Mouse (Mus musculus): ENCODE results near the gene Cbx2. TPM values are rescaled to one million over a fixed set of nuclear protein-coding genes. Genes with fewer than 3 reads are reported as not detected.
A peak's percentile ranks its signal among the peaks of the same experiment; 100 is the strongest.

Gene Cbx2
- polyA plus RNA-seq, 1 experiment from 2014 or later, result 20.3 TPM

DNA sequence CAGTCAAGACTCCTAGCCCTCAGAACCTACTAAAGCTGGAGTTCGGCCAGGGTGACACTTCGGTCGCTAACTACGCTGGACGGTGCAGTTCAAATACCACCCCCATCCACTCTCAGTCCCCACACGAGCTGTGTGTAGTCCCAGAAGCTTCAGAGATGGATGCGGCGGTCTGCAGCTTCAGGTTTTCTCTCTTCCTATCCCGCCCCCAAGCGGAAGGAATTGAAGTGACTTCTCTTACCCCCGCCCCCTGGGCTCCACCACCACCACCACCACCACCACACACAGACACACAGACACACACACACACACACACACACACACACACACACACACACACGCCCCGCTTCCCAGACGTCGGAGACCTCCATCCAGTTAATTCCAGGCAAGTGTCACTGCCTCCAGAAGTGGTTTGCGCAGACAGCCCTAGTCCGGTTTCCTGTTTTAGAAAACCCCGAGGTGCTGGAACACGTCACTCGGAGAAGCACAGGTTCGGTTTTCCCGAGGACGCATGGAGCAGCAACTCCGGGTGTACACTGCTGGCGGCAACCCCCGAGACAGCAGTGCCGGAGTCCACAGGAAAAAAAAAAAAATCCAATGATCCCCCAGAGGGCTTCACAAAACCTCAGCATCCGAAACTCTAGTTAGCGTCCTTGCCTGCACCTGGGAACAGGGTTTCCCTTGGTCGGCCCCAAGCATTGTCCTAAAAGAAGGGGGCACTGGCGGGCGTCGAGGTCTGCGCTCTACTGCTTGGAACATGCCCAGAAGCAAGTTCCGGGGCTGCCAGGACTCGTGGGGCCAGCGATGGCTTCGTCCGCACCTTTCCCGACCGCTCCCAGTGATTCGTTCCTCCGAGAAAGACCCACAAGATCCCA lies 24.7 kb downstream of the Cbx2 start:
- no peak overlapping the region for H3K27ac ChIP-seq
- WGBS, result under 1% methylated on average over 43 of the region's 43 CpGs
- H3K9ac ChIP-seq, result peak overlapping the region; percentile 63; the same call in 1 of the 2 replicates
- peak overlapping the region; percentile 64 for H3K4me2 ChIP-seq
- peaks cover 100% of the 10 kb centered on the region for H3K27me3 ChIP-seq
- peaks cover 50% of the 10 kb centered on the region for H3K4me1 ChIP-seq (replicated peaks)
- H3K4me3 ChIP-seq, result peak overlapping the region; percentile 39
- H3K36me3 ChIP-seq, result no peaks in the 10 kb centered on the region
- H3K9me3 ChIP-seq, result no peaks in the 10 kb centered on the region
- ATAC-seq (ENCODE audit: low FRiP score), result no peak

DNA sequence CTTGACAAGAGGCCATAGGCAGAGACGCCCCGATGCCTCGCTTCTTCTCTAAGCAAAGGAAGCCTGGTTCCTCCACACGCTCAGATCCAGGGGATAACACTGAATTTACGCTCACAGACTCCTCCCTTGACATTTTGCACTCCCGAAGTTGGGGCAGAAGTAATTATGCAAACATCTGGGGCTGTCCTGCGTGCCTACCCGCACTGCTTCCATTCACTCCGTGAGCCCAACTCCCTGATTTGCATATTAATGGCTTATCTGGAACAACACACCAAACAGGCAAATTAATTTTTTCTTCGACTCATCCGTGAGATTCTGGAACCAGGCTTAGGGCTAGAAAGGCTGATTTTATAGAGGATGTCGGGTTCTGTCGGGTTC lies 25.4 kb downstream of the Cbx2 start:
- H3K36me3 ChIP-seq, result no peaks in the 10 kb centered on the region
- peaks cover 97% of the 10 kb centered on the region for H3K27me3 ChIP-seq
- H3K4me2 ChIP-seq, result peak overlapping the region; percentile 64
- H3K4me3 ChIP-seq, result no peak overlapping the region; the same call in 1 of the 2 replicates
- H3K4me1 ChIP-seq (replicated peaks), result peaks cover 52% of the 10 kb centered on the region
- no peak overlapping the region; the same call in 1 of the 2 replicates for H3K27ac ChIP-seq
- under 1% methylated on average over 13 of the region's 13 CpGs for WGBS
- H3K9me3 ChIP-seq, result no peaks in the 10 kb centered on the region
- ATAC-seq (ENCODE audit: low FRiP score), result no peak
- no peak overlapping the region for H3K9ac ChIP-seq

- no peak overlapping the region; the same call in 1 of the 2 replicates for H3K4me3 ChIP-seq
- no peak overlapping the region for H3K4me2 ChIP-seq
- H3K9me3 ChIP-seq, result no peaks in the 10 kb centered on the region
- WGBS, result 0% methylated on average over 2 of the region's 2 CpGs
- H3K4me1 ChIP-seq (replicated peaks), result peaks cover 59% of the 10 kb centered on the region
- H3K27me3 ChIP-seq, result peaks cover 86% of the 10 kb centered on the region
- no peak overlapping the region for H3K27ac ChIP-seq
- H3K9ac ChIP-seq, result no peak overlapping the region
- H3K36me3 ChIP-seq, result no peaks in the 10 kb centered on the region
- ATAC-seq (ENCODE audit: low FRiP score), result no peak
These were observed 27.6 kb downstream of the Cbx2 start for GRCm38 (mm10) chr11:119050361-119050760.

DNA sequence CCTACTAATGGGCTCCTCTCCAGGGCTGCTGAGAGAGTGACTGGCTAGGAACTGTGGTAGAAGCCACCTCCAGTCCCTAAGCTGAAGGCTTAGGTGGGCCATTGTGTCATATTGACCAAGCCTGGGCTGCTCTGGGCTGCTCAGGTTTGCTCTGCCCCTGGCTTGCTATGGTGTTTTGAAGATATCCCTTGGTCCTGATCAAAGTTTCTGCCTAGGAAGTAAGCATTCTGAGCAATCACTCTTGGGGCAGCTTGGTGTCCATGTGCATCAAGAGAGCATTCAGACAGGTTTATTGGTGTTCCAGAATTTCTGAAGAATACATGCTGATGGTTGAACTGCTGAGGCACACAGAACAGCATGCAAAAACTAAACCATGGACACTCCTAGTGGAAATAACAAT lies 28.7 kb downstream of the Cbx2 start:
- Histone ChIP-seq H3K9me3 (no peaks in the 10 kb centered on the region), H3K27me3 (peaks cover 81% of the 10 kb centered on the region), H3K4me2 (no peak overlapping the region), H3K9ac (no peak overlapping the region), H3K36me3 (no peaks in the 10 kb centered on the region), H3K27ac (no peak overlapping the region), H3K4me3 (no peak overlapping the region), H3K4me1 (replicated peaks) (peaks cover 66% of the 10 kb centered on the region)
- ATAC-seq (ENCODE audit: low FRiP score), result no peak

- 5% methylated on average over 15 of the region's 15 CpGs for WGBS
- ATAC-seq (ENCODE audit: low FRiP score), result no peak
These were observed 29.3 kb downstream of the Cbx2 start for GRCm38 (mm10) chr11:119051927-119052660.

DNA sequence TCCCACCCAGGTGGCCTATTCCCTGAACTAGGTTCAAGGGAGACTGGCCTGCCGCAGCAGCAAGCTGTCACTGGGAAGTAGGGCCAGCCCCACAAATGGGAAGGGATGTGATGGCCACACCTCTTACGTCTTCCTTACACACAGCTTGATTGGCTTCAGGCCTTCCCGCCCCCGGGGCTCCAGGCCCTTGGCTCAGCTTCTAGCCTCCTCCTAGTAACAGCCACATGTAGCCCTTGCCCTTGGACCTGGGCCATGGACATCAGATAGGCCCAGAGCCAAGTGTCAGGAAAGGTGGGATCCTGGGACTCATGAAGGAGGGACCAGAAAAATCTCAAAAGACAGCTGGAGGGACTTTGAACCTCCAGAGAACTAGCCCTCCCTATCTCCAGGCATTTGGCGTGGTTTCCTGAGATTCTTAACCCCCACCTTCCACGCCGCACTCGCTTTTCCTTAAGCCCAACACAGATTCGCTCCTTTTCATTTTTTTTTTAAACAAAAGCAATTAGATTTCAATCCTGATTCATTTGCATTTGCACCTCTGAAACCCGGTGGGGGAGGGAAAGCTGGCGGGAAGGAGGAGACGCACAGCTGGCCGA lies 30.0 kb downstream of the Cbx2 start:
- H3K36me3 ChIP-seq, result no peaks in the 10 kb centered on the region
- H3K4me2 ChIP-seq, result peak overlapping the region; percentile 88
- no peak for ATAC-seq (ENCODE audit: low FRiP score)
- peak overlapping the region; percentile 71 for H3K9ac ChIP-seq
- WGBS, result 1% methylated on average over 13 of the region's 13 CpGs
- peaks cover 72% of the 10 kb centered on the region for H3K27me3 ChIP-seq
- peak overlapping the region; percentile 35 for H3K4me3 ChIP-seq
- peak overlapping the region; percentile 96 for H3K27ac ChIP-seq
- H3K9me3 ChIP-seq, result no peaks in the 10 kb centered on the region
- peaks cover 65% of the 10 kb centered on the region for H3K4me1 ChIP-seq (replicated peaks)

More at GRCm38 (mm10) chr11:119051927-119052660, 29.3 kb downstream of the Cbx2 start:
- Histone ChIP-seq H3K27ac (peak overlapping the region; percentile 96), H3K9me3 (no peaks in the 10 kb centered on the region), H3K9ac (peak overlapping the region; percentile 71; the same call in 1 of the 2 replicates), H3K36me3 (no peaks in the 10 kb centered on the region), H3K4me2 (peak overlapping the region; percentile 88; the same call in 1 of the 2 replicates), H3K4me1 (replicated peaks) (peaks cover 65% of the 10 kb centered on the region), H3K4me3 (no peak overlapping the region), H3K27me3 (peaks cover 74% of the 10 kb centered on the region)

- Histone ChIP-seq H3K4me2 (peak overlapping the region; percentile 88), H3K36me3 (no peaks in the 10 kb centered on the region), H3K27me3 (peaks cover 72% of the 10 kb centered on the region), H3K4me1 (replicated peaks) (peaks cover 65% of the 10 kb centered on the region), H3K4me3 (peak overlapping the region; percentile 35), H3K9me3 (no peaks in the 10 kb centered on the region), H3K27ac (peak overlapping the region; percentile 96), H3K9ac (peak overlapping the region; percentile 74)
- under 1% methylated on average over 42 of the region's 42 CpGs for WGBS
- peak; percentile 93 for ATAC-seq (ENCODE audit: low FRiP score)
These were observed 30.5 kb downstream of the Cbx2 start for GRCm38 (mm10) chr11:119053257-119053670.

DNA sequence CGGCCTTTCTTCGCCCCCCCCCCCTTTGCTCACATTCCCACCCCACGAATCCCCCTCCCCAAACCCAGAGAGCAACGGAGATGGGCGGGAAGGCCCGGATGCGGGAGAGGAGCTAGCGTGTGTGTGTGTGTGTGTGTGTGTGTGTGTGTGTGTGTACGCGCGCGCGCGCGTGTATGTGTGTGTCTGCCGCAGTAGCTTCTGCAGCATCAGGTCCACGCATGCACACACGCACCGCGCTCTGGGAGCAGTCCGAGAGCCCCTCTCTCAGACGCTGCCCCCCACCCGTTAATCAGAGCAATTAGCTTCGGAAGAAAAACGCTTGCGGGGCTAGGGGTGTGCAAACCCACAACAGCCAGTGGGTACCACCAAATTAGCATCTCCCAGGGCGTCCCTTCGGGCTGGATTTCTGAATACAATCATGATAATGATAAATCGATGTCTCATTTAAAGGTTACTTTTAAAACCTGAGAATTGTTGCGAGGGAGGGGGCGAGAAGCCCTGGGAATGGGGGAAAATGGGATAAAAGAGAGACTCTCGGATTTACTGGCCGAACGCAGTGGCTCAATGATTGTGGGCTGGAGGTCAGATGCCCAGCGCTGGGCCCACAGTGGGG lies 31.1 kb downstream of the Cbx2 start:
- H3K9me3 ChIP-seq, result no peaks in the 10 kb centered on the region
- ATAC-seq (ENCODE audit: low FRiP score), result peak; percentile 66
- 0% methylated on average over 33 of the region's 35 CpGs for WGBS
- H3K9ac ChIP-seq, result peak overlapping the region; percentile 74
- H3K4me1 ChIP-seq (replicated peaks), result peaks cover 66% of the 10 kb centered on the region
- H3K27me3 ChIP-seq, result peaks cover 72% of the 10 kb centered on the region
- H3K36me3 ChIP-seq, result no peaks in the 10 kb centered on the region
- peak overlapping the region; percentile 96 for H3K27ac ChIP-seq
- H3K4me3 ChIP-seq, result peak overlapping the region; percentile 35
- H3K4me2 ChIP-seq, result peak overlapping the region; percentile 88

GRCm38 (mm10) chr11:119054351-119055345 lies 31.9 kb downstream of the Cbx2 start:
- H3K4me1 ChIP-seq (replicated peaks), result peaks cover 67% of the 10 kb centered on the region
- no peaks in the 10 kb centered on the region for H3K36me3 ChIP-seq
- peak overlapping the region; percentile 74 for H3K9ac ChIP-seq
- H3K4me2 ChIP-seq, result peak overlapping the region; percentile 88
- WGBS, result 1% methylated on average over 47 of the region's 47 CpGs
- peak overlapping the region; percentile 35 for H3K4me3 ChIP-seq
- peaks cover 72% of the 10 kb centered on the region for H3K27me3 ChIP-seq
- peak overlapping the region; percentile 96 for H3K27ac ChIP-seq
- H3K9me3 ChIP-seq, result no peaks in the 10 kb centered on the region
- ATAC-seq (ENCODE audit: low FRiP score), result no peak

DNA sequence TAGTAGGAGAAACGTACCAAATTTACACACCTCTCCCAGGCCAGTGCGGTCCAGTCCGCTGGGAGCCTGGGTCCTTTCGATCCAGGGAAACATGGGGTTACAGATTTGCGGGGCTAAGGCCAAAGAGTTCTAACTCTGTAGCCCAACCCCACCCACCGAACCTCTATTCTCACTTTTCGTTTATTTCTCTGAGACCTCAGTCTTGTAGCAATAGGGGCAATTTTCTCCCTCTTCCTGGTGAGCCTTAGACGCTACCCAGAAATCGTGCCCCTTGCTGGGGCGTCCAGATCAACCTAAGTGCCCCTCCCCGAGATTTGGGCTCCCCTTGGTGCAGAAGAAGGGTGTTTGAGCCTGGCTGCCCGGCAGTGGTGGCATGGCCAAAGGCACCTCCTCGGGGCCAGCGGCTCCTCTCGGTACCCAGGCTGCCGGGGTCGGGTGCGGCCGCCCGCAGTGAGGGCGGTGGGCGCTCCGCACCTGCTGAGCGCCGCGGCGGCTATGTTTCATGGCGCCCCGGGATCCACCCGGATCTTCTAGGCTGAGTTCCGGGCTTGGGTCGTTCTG lies 32.9 kb downstream of the Cbx2 start:
- WGBS, result under 1% methylated on average over 32 of the region's 32 CpGs
- Histone ChIP-seq H3K9ac (peak overlapping the region; percentile 92), H3K4me1 (replicated peaks) (peaks cover 67% of the 10 kb centered on the region), H3K36me3 (no peaks in the 10 kb centered on the region), H3K9me3 (no peaks in the 10 kb centered on the region), H3K27me3 (peaks cover 72% of the 10 kb centered on the region), H3K4me2 (peak overlapping the region; percentile 88), H3K4me3 (peak overlapping the region; percentile 48), H3K27ac (no peak overlapping the region; the same call in 1 of the 2 replicates)
- ATAC-seq (ENCODE audit: low FRiP score), result no peak
